Mouse (Mus musculus): Measurements from ENCODE around the gene Dysf. TPM values are rescaled to one million over a fixed set of nuclear protein-coding genes. Genes with fewer than 3 reads are reported as not detected.

The Dysf gene
- polyA plus RNA-seq, 1 experiment from 2014 or later, result 3.9 TPM

- DNase-seq (ENCODE audit: low spot score), result no peak
These were observed 221.3 kb downstream of the Dysf start for GRCm38 (mm10) chr6:84229739-84230138.

DNA sequence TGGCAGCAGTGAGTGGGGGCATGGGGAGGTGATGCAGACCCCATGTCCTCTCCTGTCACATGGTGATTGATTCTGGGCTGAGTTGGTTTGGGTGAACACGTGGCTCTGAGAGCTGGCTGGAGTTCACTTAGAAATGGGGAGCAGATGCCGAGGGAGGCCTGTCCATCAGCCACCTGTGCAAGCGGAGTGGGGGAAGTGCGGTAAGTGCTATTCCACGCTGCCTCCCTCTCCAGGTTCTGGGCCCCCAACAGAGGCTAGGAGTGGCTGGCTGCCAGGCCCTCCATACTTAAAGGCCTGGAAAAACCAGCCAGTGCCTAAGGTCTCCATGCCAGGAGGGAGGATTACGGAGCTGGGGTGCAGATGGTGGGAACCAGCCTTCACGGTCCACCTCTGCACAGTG is 222.7 kb downstream of the Dysf start:
- no peak for DNase-seq (ENCODE audit: low spot score)

- DNase-seq (ENCODE audit: low spot score), result no peak
These were observed 223.8 kb downstream of the Dysf start for GRCm38 (mm10) chr6:84232063-84232760.

DNA sequence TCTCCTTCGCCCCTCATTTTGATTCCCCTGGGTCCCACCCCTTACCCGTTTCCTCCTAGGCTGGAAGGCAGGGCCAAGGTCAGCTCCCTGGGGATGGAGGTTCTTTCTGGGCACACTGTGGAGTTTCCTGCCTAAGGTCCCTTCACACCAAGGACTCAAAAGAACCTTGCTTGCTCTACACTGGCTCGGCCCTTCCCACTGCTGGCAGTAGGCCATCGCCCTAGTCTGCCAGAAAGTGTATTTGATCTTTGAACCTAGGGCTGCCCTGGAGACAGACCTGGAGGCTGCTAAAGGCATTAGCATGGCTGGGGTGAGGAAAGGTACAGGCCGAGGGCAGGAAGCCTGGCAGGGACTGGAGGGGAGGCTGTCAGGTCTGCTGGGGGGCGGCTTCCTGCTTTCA is 225.4 kb downstream of the Dysf start:
- DNase-seq (ENCODE audit: low spot score), result no peak

DNA sequence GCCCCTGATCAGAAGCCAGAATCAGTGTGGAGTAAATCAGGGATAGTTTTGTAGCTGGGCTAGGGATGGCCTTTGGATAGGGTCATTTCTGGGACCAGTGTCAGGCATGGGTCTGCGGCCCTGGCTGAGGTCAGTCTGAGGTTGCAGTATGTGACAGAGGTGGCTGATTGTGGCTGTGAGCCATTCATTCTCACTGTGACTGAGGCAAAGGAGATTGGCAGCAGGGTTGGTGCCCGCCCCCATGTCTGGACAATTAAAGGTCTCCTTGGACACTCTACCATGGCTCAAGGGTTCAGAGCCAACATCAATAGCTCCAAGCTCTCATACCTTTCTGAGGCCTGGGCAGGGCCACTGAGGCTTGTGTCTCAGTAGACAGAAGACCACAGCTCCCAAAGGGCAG is 227.0 kb downstream of the Dysf start:
- no peak for DNase-seq (ENCODE audit: low spot score)

DNA sequence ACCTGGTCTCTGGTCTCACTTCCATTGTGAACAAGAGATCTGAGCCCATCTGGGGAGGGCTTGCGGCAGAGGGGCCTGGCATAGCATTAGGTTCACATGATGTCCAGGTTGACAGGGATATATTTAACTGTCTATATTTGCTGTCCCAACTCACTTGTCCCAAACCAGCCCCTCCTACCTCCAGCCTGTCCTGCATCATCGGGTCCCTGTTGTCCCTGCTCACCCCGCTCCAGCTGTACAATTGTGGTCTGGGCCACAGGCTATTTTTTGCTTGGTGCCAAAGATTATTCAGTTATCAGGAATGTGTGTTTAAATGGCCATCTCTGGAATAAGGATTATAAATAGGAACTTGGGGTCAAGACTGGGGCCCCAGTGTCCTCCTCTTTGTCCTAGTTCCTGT is 235.0 kb downstream of the Dysf start:
- DNase-seq (ENCODE audit: low spot score), result no peak

DNA sequence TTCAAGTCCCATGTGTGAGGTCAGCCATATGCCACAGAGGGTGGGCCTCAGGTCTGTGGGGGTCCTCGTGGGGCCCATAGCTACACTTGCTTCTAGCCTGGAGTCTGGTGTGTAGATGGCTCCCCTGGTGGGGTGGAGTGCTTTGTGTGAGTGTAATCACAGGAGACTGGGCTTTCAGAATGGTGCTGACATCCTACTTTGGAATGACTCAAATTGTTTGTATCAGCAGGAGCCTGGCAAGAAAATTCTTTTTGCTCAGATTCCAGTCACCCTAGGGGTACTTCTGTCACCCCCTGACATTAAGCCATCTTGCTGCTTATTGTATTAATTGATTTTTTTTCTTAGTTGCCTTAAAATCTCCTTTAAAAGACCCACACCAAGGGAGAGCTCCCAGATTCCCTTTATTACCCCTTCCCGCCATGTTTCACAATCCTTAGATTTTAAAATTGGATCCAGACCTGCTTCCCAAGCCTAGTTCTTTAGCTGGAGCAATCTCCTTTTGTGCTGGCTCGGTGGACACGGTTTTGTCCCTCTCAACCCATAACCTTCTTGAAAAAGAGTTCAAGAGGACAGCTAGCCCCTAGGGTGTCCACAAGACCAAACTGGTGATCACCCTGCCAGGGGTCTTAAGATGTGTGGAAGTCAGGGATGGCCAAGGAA is 237.8 kb downstream of the Dysf start:
- no peak for DNase-seq (ENCODE audit: low spot score)

GRCm38 (mm10) chr6:84246979-84247378 is 238.6 kb downstream of the Dysf start:
- no peak for DNase-seq (ENCODE audit: low spot score)

Other genes starting within 250 kb of the Dysf start
- gene Ankrd53, start 245.9 kb upstream of the Dysf start, polyA plus RNA-seq (2015; fragmentation: Nextera tagmentation; extraction: Ambion mirVana), result 0.10 TPM in 1 of 2 replicates, not detected in the other
- 121 and 127 TPM in 2 replicates for gene Tex261, start 232.8 kb upstream of the Dysf start, polyA plus RNA-seq (2015; fragmentation: Nextera tagmentation; extraction: Ambion mirVana)
- gene Nagk, start 213.6 kb upstream of the Dysf start, polyA plus RNA-seq (2015; fragmentation: Nextera tagmentation; extraction: Ambion mirVana), result 42.1 and 43.5 TPM in 2 replicates
- gene Paip2b, start 176.8 kb upstream of the Dysf start, polyA plus RNA-seq (2015; fragmentation: Nextera tagmentation; extraction: Ambion mirVana), result 14.5 and 15.2 TPM in 2 replicates
- gene Zfp638, start 141.5 kb upstream of the Dysf start, polyA plus RNA-seq (2015; fragmentation: Nextera tagmentation; extraction: Ambion mirVana), result 50.8 and 52.2 TPM in 2 replicates

Data from thymus, postnatal 0 days (tissue).